Mouse (Mus musculus) kidney, postnatal 36 days (tissue): ENCODE results near the gene Spaca1.
"Not testable (repeated sequence)": the region's sequence is repeated elsewhere in the genome, so short reads cannot be mapped to it uniquely, and the experiment has no call there.

Source experiments
- DNase-seq, 2 experiments: peaks; one replicate each; pipeline ENCODE4 v3.0.0; 2021 to 2022; ENCODE audit warnings: mixed read lengths in 2 of 2

The Spaca1 gene

GRCm38 (mm10) chr4:34049571-34050255, at the start of gene Spaca1:
Spaca1 (minus strand) TSS chr4:34050191.
- DNase-seq, result peak in 1 of 2 experiments; percentile 3

GRCm38 (mm10) chr4:34087286-34087685, 37.3 kb upstream of the Spaca1 start:
- not testable (repeated sequence) for DNase-seq

- DNase-seq, result no peak
Observed at GRCm38 (mm10) chr4:34081064-34081463, 31.1 kb upstream of the Spaca1 start.

GRCm38 (mm10) chr4:34069002-34069401, 19.0 kb upstream of the Spaca1 start:
- no peak for DNase-seq

- no peak for DNase-seq
Observed at GRCm38 (mm10) chr4:34058320-34058719, 8.3 kb upstream of the Spaca1 start.

GRCm38 (mm10) chr4:34026771-34027170, 23.2 kb downstream of the Spaca1 start:
- no peak for DNase-seq

- DNase-seq, result no peak
Observed at GRCm38 (mm10) chr4:34021456-34021855, 28.5 kb downstream of the Spaca1 start.

- DNase-seq, result no peak
Observed at GRCm38 (mm10) chr4:33996382-33996781, 53.6 kb downstream of the Spaca1 start.

GRCm38 (mm10) chr4:33992687-33993086, 57.3 kb downstream of the Spaca1 start:
- no peak for DNase-seq

GRCm38 (mm10) chr4:33988466-33989089, 61.4 kb downstream of the Spaca1 start:
- DNase-seq, result no peak
